Mouse (Mus musculus): ENCODE measurements around the gene Tnfrsf8. TPM values are rescaled to one million over a fixed set of nuclear protein-coding genes. Genes with fewer than 3 reads are reported as not detected.
"Not testable (repeated sequence)": the region's sequence is repeated elsewhere in the genome, so short reads cannot be mapped to it uniquely, and the experiment has no call there.

Tnfrsf8 gene
- polyA plus RNA-seq, 1 experiment from 2014 or later, result 0.15 TPM

DNA sequence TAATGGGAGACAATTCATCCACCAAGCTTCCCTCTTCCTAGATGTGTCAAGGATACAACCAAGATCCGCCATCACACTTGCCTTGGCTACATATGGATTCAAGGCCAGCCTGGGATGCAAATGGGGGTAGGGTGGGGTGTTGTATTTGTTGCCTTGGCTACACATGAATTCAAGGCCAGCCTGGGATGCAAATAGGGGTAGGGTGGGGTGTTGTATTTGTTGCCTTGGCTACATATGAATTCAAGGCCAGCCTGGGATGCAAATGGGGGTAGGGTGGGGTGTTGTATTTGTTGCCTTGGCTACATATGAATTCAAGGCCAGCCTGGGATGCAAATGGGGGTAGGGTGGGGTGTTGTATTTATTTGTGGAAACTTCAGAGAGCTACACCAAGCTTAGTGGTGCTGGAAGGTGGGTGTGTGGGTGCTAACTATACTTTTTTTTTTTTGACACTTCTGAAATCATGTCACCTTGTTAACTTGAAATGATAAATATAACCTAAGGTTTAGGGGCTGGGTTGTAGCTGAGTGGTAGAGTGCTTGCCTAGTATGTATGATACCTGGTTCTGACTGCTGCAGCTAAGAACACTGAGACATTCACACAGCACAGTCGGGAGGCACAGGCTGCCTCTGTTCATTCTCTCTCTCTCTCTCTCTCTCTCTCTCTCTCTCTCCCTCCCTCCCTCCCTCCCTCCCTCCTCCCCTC is 9.2 kb downstream of the Tnfrsf8 start:
- not testable (repeated sequence) for H3K9ac ChIP-seq; H3K27me3 ChIP-seq; H3K9me3 ChIP-seq; ATAC-seq (ENCODE audit: insufficient number of reproducible peaks, insufficient read depth, low FRiP score, low TSS enrichment); H3K4me3 ChIP-seq; H3K36me3 ChIP-seq; H3K4me2 ChIP-seq (replicated peaks); H3K4me1 ChIP-seq; H3K27ac ChIP-seq
- 44% methylated on average over 2 of the region's 2 CpGs for WGBS

DNA sequence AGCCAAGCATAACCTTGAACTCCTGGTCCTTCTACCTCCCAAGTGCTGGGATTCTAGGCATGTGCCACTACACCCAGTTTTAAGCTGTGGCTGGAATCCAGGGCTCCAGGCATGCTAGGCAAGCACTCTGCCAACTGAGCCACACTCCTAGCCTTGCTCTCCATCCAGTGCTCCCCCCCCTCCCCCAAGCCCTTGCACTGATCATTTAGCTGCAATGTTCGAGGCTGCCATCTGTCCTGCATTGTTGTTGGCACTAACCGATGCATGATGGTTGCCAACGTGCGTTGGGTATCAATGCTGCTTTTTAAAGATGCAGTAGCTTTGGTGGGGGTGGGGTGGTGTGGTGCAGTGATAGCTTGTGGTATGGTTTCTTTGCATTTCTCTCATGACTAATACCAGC is 10.9 kb downstream of the Tnfrsf8 start:
- Histone ChIP-seq H3K27me3 (no peaks in the 10 kb centered on the region), H3K4me1 (no peaks in the 10 kb centered on the region), H3K36me3 (no peaks in the 10 kb centered on the region), H3K9ac (no peak overlapping the region), H3K4me3 (no peak overlapping the region), H3K27ac (no peak overlapping the region), H3K9me3 (no peaks in the 10 kb centered on the region), H3K4me2 (replicated peaks) (no peak overlapping the region)
- ATAC-seq (ENCODE audit: insufficient number of reproducible peaks, insufficient read depth, low FRiP score, low TSS enrichment), result no peak
- 84% methylated on average over 4 of the region's 4 CpGs for WGBS

DNA sequence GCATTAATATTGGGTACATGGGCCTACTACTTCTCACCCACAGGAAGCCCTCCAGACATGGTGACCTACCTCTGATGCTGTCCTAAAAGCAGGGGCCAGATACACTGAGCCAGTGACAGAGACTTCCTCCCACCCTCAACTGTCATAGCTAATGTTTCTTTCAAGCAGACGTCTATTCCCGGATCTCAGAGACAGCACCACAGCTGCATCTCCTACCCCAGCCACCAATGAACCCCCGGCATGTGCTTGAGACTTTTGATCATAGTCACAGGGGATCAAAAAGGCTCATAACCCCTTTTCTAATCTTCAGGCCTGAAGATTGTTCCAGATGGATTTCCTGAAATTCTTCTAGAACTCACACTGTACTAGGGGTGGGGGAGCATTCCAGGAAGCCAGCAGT is 12.9 kb downstream of the Tnfrsf8 start:
- ATAC-seq (ENCODE audit: insufficient number of reproducible peaks, insufficient read depth, low FRiP score, low TSS enrichment), result no peak
- Histone ChIP-seq H3K4me2 (replicated peaks) (no peak overlapping the region), H3K9ac (no peak overlapping the region), H3K4me1 (no peaks in the 10 kb centered on the region), H3K27ac (no peak overlapping the region), H3K9me3 (no peaks in the 10 kb centered on the region), H3K4me3 (no peak overlapping the region), H3K36me3 (no peaks in the 10 kb centered on the region), H3K27me3 (no peaks in the 10 kb centered on the region)
- 70% methylated on average over 3 of the region's 3 CpGs for WGBS

DNA sequence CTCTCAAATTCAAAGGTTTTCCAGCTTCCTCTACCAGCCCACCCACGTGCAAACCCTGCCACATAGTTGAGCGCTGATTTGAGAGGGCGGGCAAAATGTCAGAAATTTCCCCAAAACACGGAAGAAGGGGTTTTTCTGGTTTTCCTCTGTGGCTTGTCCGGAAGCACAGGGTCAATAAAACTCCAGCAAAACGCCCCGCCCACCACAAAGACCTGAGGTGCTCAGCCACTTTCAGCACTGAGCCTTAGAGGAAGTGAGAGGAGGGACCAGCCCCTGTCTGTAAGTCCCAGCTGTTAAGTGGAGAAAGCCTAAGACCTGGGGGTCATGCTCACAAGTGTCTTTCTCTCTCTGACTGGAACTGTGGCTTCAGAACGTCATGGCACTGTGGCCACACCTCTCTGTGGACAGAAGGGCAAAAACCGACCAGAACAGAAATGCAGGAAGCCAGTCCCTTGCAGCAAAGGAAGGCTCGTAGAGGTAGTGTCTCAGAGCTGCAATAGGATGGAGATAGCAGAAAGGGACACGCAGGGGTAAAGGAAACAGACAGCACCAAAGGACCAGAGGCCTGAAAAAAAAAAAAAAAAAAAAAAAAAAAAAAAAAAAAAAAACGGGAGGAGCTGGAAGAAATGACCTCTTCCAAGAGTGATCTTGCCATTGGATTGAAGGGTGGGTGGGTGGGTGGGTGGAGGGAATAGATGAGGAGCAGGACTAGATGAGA is 14.6 kb downstream of the Tnfrsf8 start:
- WGBS, result 62% methylated on average over 12 of the region's 12 CpGs

DNA sequence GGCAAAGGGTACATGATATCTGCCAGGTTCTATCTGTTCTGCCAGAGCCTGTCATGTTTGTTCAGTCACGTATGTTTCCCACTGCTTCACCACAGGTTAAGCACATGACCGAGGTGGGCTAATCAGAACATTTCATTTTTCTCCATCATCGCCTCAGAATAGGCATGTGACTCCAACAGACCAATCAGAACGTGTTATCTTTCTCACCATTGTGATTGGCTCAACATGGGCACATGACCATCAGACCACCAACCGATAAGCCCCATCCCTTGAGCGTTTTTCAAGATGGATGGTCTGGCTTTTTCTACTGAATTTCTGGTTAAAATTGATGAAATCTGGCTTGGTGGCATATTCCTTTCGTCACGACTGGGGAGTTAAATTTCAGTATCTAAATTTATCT is 15.6 kb downstream of the Tnfrsf8 start:
- H3K9me3 ChIP-seq, result no peaks in the 10 kb centered on the region
- H3K27ac ChIP-seq, result no peak overlapping the region
- no peak overlapping the region for H3K4me3 ChIP-seq
- H3K9ac ChIP-seq, result no peak overlapping the region
- no peak for ATAC-seq (ENCODE audit: insufficient number of reproducible peaks, insufficient read depth, low FRiP score, low TSS enrichment)
- no peaks in the 10 kb centered on the region for H3K4me1 ChIP-seq
- no peak overlapping the region for H3K4me2 ChIP-seq (replicated peaks)
- H3K27me3 ChIP-seq, result no peaks in the 10 kb centered on the region
- WGBS, result 89% methylated on average over 8 of the region's 8 CpGs
- H3K36me3 ChIP-seq, result no peaks in the 10 kb centered on the region

More for the DNA sequence above, 14.6 kb downstream of the Tnfrsf8 start:
- Histone ChIP-seq H3K4me1 (no peaks in the 10 kb centered on the region), H3K27me3 (no peaks in the 10 kb centered on the region), H3K9me3 (no peaks in the 10 kb centered on the region), H3K36me3 (no peaks in the 10 kb centered on the region), H3K9ac (no peak overlapping the region), H3K4me3 (no peak overlapping the region), H3K4me2 (replicated peaks) (no peak overlapping the region), H3K27ac (no peak overlapping the region)
- ATAC-seq (ENCODE audit: insufficient number of reproducible peaks, insufficient read depth, low FRiP score, low TSS enrichment), result no peak

DNA sequence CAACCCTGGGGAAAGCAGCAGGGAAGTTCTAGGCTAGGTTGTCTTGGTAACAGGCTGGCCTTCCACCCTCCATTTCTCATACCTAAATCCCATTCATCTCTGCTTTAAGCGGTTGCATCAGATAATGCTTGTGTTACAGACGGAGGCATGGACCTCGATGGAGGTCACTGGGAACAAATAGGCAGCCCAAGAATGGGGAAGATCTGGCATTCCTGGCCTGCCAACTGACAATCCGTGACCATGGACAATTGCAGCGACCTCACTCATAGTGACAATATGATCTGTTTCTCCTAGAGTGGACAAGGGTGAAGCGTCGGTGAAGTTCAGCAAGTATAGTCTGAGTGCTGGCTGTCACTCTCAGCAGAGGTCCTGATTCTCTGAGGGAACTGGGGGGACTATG is 16.1 kb downstream of the Tnfrsf8 start:
- H3K36me3 ChIP-seq, result no peaks in the 10 kb centered on the region
- ATAC-seq (ENCODE audit: insufficient number of reproducible peaks, insufficient read depth, low FRiP score, low TSS enrichment), result no peak
- WGBS, result 91% methylated on average over 7 of the region's 7 CpGs
- no peaks in the 10 kb centered on the region for H3K27me3 ChIP-seq
- no peak overlapping the region for H3K9ac ChIP-seq
- H3K4me1 ChIP-seq, result no peaks in the 10 kb centered on the region
- no peaks in the 10 kb centered on the region for H3K9me3 ChIP-seq
- no peak overlapping the region for H3K27ac ChIP-seq
- no peak overlapping the region for H3K4me3 ChIP-seq
- no peak overlapping the region for H3K4me2 ChIP-seq (replicated peaks)

GRCm38 (mm10) chr4:145295589-145296300 is 19.2 kb downstream of the Tnfrsf8 start:
- H3K9me3 ChIP-seq, result no peaks in the 10 kb centered on the region
- no peak overlapping the region for H3K9ac ChIP-seq
- H3K4me1 ChIP-seq, result no peaks in the 10 kb centered on the region
- no peak for ATAC-seq (ENCODE audit: insufficient number of reproducible peaks, insufficient read depth, low FRiP score, low TSS enrichment)
- H3K4me2 ChIP-seq (replicated peaks), result no peak overlapping the region
- no peak overlapping the region for H3K4me3 ChIP-seq
- H3K27ac ChIP-seq, result no peak overlapping the region
- WGBS, result 49% methylated on average over 5 of the region's 5 CpGs
- H3K27me3 ChIP-seq, result no peaks in the 10 kb centered on the region
- no peaks in the 10 kb centered on the region for H3K36me3 ChIP-seq

DNA sequence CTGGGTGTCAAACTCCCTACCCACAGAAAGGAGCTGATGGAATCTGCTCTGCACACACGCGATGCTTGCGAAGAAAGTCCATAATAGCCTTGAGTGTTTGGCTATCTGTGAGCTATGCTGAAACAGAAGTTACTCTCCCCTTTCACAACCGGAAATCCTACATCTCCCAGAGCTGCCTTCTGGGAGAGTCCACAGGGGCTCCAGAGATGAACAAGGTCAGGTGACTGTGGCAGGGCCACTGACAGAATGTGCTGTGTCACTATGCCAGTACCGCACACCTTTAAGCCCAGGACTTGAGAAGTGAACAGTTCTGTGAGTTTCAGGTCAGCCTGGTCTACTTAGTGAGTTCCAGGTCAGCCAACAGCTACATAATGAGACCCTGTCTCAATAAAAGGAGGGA is 20.4 kb downstream of the Tnfrsf8 start:
- Histone ChIP-seq H3K36me3 (no peaks in the 10 kb centered on the region), H3K4me2 (replicated peaks) (no peak overlapping the region), H3K9ac (no peak overlapping the region), H3K4me3 (no peak overlapping the region), H3K27ac (no peak overlapping the region), H3K27me3 (no peaks in the 10 kb centered on the region), H3K9me3 (no peaks in the 10 kb centered on the region), H3K4me1 (no peaks in the 10 kb centered on the region)
- WGBS, result 83% methylated on average over 5 of the region's 5 CpGs
- no peak for ATAC-seq (ENCODE audit: insufficient number of reproducible peaks, insufficient read depth, low FRiP score, low TSS enrichment)

DNA sequence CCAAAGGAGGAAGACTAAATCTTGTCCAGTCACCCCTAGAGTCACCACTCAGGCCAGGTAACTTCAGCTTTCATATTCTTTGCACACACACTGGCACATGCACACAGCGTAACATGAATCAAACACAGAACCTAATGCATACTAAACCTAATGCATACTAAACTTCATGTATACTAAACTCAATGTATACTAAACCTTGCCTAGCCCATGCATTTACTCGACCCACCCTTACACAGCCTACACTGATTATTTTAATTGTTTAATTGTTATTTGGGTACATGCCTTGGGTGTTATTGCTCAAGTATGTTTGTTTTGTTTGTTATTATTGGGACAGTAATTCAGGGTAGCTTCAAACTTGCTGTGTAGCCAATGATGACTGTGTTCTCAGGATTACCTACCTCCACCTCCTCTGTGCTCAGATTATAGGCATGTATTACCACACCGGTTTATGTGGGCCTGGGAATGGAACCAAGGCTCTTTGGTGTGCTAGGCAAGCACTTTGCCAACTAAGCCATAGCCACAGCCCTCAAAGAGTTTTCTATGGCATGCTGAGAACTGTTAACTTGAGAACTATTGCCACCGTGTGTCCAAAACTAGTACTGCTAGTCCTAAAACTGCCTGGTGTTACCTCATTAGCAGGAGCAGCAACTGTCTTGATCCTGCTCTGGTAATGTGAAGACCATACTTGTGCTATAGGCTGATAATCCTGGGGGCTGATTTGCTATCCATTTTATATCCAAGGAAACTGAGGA is 28.4 kb downstream of the Tnfrsf8 start:
- H3K9ac ChIP-seq, result no peak overlapping the region
- H3K4me2 ChIP-seq (replicated peaks), result no peak overlapping the region
- H3K4me3 ChIP-seq, result no peak overlapping the region
- H3K27ac ChIP-seq, result no peak overlapping the region
- H3K27me3 ChIP-seq, result no peaks in the 10 kb centered on the region
- H3K36me3 ChIP-seq, result no peaks in the 10 kb centered on the region
- no peaks in the 10 kb centered on the region for H3K4me1 ChIP-seq
- 52% methylated on average over 4 of the region's 4 CpGs for WGBS
- no peaks in the 10 kb centered on the region for H3K9me3 ChIP-seq
- ATAC-seq (ENCODE audit: insufficient number of reproducible peaks, insufficient read depth, low FRiP score, low TSS enrichment), result peak; percentile 64; the same call in 1 of the 2 replicates

- no peaks in the 10 kb centered on the region for H3K36me3 ChIP-seq
- no peak overlapping the region for H3K4me2 ChIP-seq (replicated peaks)
- H3K9ac ChIP-seq, result no peak overlapping the region
- no peak overlapping the region for H3K27ac ChIP-seq
- no peaks in the 10 kb centered on the region for H3K27me3 ChIP-seq
- no peaks in the 10 kb centered on the region for H3K4me1 ChIP-seq
- H3K4me3 ChIP-seq, result no peak overlapping the region
- H3K9me3 ChIP-seq, result no peaks in the 10 kb centered on the region
- 91% methylated on average over 4 of the region's 4 CpGs for WGBS
- ATAC-seq (ENCODE audit: insufficient number of reproducible peaks, insufficient read depth, low FRiP score, low TSS enrichment), result no peak
Measured at GRCm38 (mm10) chr4:145284675-145285074, 30.3 kb downstream of the Tnfrsf8 start.

DNA sequence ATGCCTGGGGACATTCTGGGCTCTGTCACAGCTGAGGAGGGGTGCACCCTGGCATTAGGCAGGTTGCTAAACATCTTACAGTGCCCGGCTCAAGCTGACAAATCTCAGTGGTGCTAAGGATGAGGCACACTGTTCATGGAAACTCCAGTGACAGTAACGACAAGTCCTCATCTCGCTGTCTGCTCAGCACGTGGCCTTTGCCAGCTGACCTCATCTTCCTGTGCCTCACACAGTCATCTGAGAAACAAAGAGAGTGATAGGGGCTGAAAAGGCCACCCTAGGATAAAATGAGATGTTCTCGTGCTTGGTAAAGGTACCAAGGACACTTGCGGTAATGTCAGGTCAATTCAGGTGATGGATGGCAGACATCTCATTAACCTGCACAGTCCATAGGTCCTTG is 31.5 kb downstream of the Tnfrsf8 start:
- no peaks in the 10 kb centered on the region for H3K4me1 ChIP-seq
- no peak overlapping the region for H3K27ac ChIP-seq
- H3K36me3 ChIP-seq, result no peaks in the 10 kb centered on the region
- 67% methylated on average over 6 of the region's 6 CpGs for WGBS
- no peak for ATAC-seq (ENCODE audit: insufficient number of reproducible peaks, insufficient read depth, low FRiP score, low TSS enrichment)
- H3K4me3 ChIP-seq, result no peak overlapping the region
- H3K4me2 ChIP-seq (replicated peaks), result no peak overlapping the region
- no peaks in the 10 kb centered on the region for H3K9me3 ChIP-seq
- H3K27me3 ChIP-seq, result no peaks in the 10 kb centered on the region
- no peak overlapping the region for H3K9ac ChIP-seq
